Mouse (Mus musculus): Measurements from ENCODE around the gene Smg1. TPM values are rescaled to one million over a fixed set of nuclear protein-coding genes. Genes with fewer than 3 reads are reported as not detected.
"Not testable (repeated sequence)": the region's sequence is repeated elsewhere in the genome, so short reads cannot be mapped to it uniquely, and the experiment has no call there.

Smg1 gene
- polyA plus RNA-seq, 1 experiment from 2014 or later, result 16.9 TPM

DNA sequence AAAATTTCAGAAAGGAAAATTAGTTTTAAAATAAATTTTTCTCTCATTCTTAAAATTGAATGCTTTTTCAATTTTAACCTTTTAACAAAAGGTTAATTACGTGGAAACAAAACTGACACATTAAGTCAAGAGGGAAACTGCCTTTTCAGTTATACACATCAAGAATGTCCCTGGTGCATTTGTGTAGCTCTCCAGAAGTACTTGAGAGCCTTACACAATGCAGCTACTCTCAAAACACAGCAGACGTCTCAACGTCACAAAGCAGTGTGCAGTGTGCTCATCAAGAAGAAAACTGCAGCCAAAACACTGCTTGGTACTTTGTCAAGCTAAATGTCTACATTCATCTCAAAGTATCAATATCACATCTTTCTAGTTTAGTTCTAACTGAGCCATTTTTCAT is 63.7 kb downstream of the Smg1 start:
- Histone ChIP-seq H3K36me3 (ENCODE audit: control insufficient read depth, insufficient read depth, low read length) (peaks cover 29% of the 10 kb centered on the region), H3K9ac (ENCODE audit: low read depth, low read length) (no peak overlapping the region), H3K27me3 (replicated peaks; ENCODE audit: control insufficient read depth, insufficient read depth, low read length) (no peaks in the 10 kb centered on the region), H3K9me3 (ENCODE audit: control insufficient read depth, low read length) (no peaks in the 10 kb centered on the region), H3K4me3 (ENCODE audit: low read length) (no peak overlapping the region), H3K4me2 (ENCODE audit: low read length) (no peak overlapping the region), H3K4me1 (ENCODE audit: control insufficient read depth, insufficient read depth, low read depth, low read length) (no peaks in the 10 kb centered on the region), H3K27ac (ENCODE audit: low read depth, low read length) (no peak overlapping the region)
- ATAC-seq, result no peak
- WGBS, result 72% methylated on average over 3 of the region's 3 CpGs

DNA sequence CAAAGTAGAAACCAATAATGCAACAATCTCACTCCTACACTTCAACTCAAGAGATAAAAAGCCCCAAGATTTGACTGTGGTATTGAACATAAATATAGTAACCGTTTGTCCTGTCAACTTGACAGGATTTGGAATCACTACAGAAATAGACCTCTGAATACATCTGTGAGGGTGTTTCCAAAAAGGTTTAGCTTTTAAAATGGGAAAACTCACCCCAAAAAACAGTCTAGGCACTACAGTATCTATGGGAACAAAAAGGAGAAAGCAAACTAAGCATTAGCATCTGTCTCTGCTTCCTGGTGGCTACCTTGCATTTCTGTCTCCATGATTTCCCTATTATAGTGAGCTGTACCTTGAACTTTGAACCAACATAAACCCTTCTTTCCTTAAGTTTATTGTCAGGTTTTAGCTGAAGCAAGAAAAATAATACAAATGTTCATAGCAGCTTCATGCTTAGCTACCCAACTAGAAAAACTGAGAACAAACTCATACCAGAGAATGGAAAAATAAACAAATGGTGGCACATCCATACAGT is 67.6 kb downstream of the Smg1 start:
- H3K4me2 ChIP-seq (ENCODE audit: low read length), result no peak overlapping the region
- no peak overlapping the region for H3K27ac ChIP-seq (ENCODE audit: low read depth, low read length)
- H3K27me3 ChIP-seq (replicated peaks; ENCODE audit: control insufficient read depth, insufficient read depth, low read length), result no peaks in the 10 kb centered on the region
- no peaks in the 10 kb centered on the region for H3K4me1 ChIP-seq (ENCODE audit: control insufficient read depth, insufficient read depth, low read depth, low read length)
- H3K9me3 ChIP-seq (ENCODE audit: control insufficient read depth, low read length), result no peaks in the 10 kb centered on the region
- ATAC-seq, result no peak
- H3K36me3 ChIP-seq (ENCODE audit: control insufficient read depth, insufficient read depth, low read length), result peaks cover 28% of the 10 kb centered on the region
- WGBS, result 94% methylated on average over 1 of the region's 1 CpGs
- H3K4me3 ChIP-seq (ENCODE audit: low read length), result no peak overlapping the region
- no peak overlapping the region for H3K9ac ChIP-seq (ENCODE audit: low read depth, low read length)

- WGBS, result 95% methylated on average over 2 of the region's 2 CpGs
- H3K36me3 ChIP-seq (ENCODE audit: control insufficient read depth, insufficient read depth, low read length), result peaks cover 33% of the 10 kb centered on the region
Measured at GRCm38 (mm10) chr7:118170125-118170524, 73.3 kb downstream of the Smg1 start.

DNA sequence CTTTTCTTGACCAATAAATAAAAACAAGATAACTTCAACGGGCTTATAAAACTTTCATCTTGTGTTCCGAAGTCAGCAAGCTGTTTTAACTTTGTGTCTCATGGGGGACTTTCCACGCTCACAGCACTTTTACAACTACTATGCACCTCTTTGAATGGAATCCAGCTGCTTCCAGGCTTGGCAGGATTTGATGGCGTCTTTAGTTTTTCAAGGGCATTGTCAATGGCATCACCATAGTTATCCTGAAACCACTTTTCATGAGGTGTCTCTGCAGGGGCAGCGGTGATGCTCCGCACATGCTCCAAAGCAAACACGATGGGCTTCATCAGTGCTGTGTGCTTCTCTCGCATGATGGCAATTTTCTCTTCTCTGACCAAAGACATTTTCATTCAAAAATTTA is 80.5 kb downstream of the Smg1 start:
- Histone ChIP-seq H3K27ac (ENCODE audit: low read depth, low read length) (no peak overlapping the region), H3K27me3 (replicated peaks; ENCODE audit: control insufficient read depth, insufficient read depth, low read length) (no peaks in the 10 kb centered on the region), H3K4me3 (ENCODE audit: low read length) (no peak overlapping the region), H3K4me2 (ENCODE audit: low read length) (no peak overlapping the region), H3K9me3 (ENCODE audit: control insufficient read depth, low read length) (no peaks in the 10 kb centered on the region), H3K4me1 (ENCODE audit: control insufficient read depth, insufficient read depth, low read depth, low read length) (no peaks in the 10 kb centered on the region), H3K9ac (ENCODE audit: low read depth, low read length) (no peak overlapping the region), H3K36me3 (ENCODE audit: control insufficient read depth, insufficient read depth, low read length) (peaks cover 24% of the 10 kb centered on the region)
- ATAC-seq, result no peak
- 85% methylated on average over 8 of the region's 8 CpGs for WGBS

More at GRCm38 (mm10) chr7:118170125-118170524, 73.3 kb downstream of the Smg1 start:
- not testable (repeated sequence) for H3K4me2 ChIP-seq (ENCODE audit: low read length); H3K27ac ChIP-seq (ENCODE audit: low read depth, low read length); ATAC-seq; H3K4me1 ChIP-seq (ENCODE audit: control insufficient read depth, insufficient read depth, low read depth, low read length); H3K9ac ChIP-seq (ENCODE audit: low read depth, low read length); H3K9me3 ChIP-seq (ENCODE audit: control insufficient read depth, low read length); H3K4me3 ChIP-seq (ENCODE audit: low read length); H3K27me3 ChIP-seq (replicated peaks; ENCODE audit: control insufficient read depth, insufficient read depth, low read length)

DNA sequence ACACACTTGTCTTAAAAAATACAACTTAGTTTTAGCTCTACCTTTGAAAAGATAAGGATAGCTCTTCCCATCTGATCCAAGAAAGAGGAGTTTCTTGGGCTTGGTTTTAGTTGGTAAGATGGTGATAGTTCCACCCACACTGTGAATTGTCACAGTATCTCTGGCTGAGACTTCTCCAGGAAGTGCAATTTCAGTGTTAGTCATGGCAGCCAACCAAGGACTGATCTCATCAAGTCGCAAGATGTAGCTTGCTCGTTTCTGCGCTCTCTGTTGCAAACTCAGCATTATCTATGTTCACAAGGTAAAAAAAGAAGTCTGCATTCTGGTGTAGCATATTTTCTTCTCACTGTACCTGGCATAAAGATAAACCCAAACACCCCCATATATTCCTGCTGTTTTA is 83.3 kb downstream of the Smg1 start:
- WGBS, result 93% methylated on average over 3 of the region's 3 CpGs
- Histone ChIP-seq H3K27me3 (replicated peaks; ENCODE audit: control insufficient read depth, insufficient read depth, low read length) (no peaks in the 10 kb centered on the region), H3K9me3 (ENCODE audit: control insufficient read depth, low read length) (no peaks in the 10 kb centered on the region), H3K4me2 (ENCODE audit: low read length) (no peak overlapping the region), H3K9ac (ENCODE audit: low read depth, low read length) (no peak overlapping the region), H3K4me3 (ENCODE audit: low read length) (no peak overlapping the region), H3K4me1 (ENCODE audit: control insufficient read depth, insufficient read depth, low read depth, low read length) (no peaks in the 10 kb centered on the region), H3K36me3 (ENCODE audit: control insufficient read depth, insufficient read depth, low read length) (peaks cover 25% of the 10 kb centered on the region), H3K27ac (ENCODE audit: low read depth, low read length) (no peak overlapping the region)
- ATAC-seq, result no peak

- 93% methylated on average over 7 of the region's 7 CpGs for WGBS
- ATAC-seq, result no peak
- Histone ChIP-seq H3K4me1 (ENCODE audit: control insufficient read depth, insufficient read depth, low read depth, low read length) (no peaks in the 10 kb centered on the region), H3K36me3 (ENCODE audit: control insufficient read depth, insufficient read depth, low read length) (peaks cover 36% of the 10 kb centered on the region), H3K27ac (ENCODE audit: low read depth, low read length) (no peak overlapping the region), H3K4me3 (ENCODE audit: low read length) (no peak overlapping the region), H3K4me2 (ENCODE audit: low read length) (no peak overlapping the region), H3K27me3 (replicated peaks; ENCODE audit: control insufficient read depth, insufficient read depth, low read length) (no peaks in the 10 kb centered on the region), H3K9me3 (ENCODE audit: control insufficient read depth, low read length) (no peaks in the 10 kb centered on the region), H3K9ac (ENCODE audit: low read depth, low read length) (no peak overlapping the region)
Measured at GRCm38 (mm10) chr7:118156461-118156860, 87.0 kb downstream of the Smg1 start.

DNA sequence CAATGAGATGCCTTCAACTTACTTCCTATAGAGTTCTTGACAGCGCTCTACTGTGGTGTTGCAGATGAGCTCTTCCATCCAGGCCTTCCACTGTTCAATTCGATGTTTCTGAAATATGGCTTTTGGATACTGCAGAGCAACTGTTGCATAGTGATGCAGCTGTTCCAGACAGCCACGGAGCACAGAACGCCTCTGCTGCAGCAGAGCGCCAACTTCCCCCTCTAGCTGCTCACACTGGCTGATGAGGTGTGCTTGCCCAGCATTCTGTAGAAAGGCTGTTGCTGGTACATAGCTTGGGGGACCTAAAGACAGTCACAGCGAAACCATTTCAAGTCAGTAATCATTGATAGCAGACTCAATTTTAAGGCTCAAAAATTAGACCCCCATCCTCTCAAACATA is 89.3 kb downstream of the Smg1 start:
- H3K4me3 ChIP-seq (ENCODE audit: low read length), result no peak overlapping the region
- peaks cover 37% of the 10 kb centered on the region for H3K36me3 ChIP-seq (ENCODE audit: control insufficient read depth, insufficient read depth, low read length)
- H3K27ac ChIP-seq (ENCODE audit: low read depth, low read length), result no peak overlapping the region
- H3K4me2 ChIP-seq (ENCODE audit: low read length), result no peak overlapping the region
- no peaks in the 10 kb centered on the region for H3K9me3 ChIP-seq (ENCODE audit: control insufficient read depth, low read length)
- H3K27me3 ChIP-seq (replicated peaks; ENCODE audit: control insufficient read depth, insufficient read depth, low read length), result no peaks in the 10 kb centered on the region
- H3K4me1 ChIP-seq (ENCODE audit: control insufficient read depth, insufficient read depth, low read depth, low read length), result no peaks in the 10 kb centered on the region
- ATAC-seq, result no peak
- H3K9ac ChIP-seq (ENCODE audit: low read depth, low read length), result no peak overlapping the region
- WGBS, result 91% methylated on average over 6 of the region's 6 CpGs

DNA sequence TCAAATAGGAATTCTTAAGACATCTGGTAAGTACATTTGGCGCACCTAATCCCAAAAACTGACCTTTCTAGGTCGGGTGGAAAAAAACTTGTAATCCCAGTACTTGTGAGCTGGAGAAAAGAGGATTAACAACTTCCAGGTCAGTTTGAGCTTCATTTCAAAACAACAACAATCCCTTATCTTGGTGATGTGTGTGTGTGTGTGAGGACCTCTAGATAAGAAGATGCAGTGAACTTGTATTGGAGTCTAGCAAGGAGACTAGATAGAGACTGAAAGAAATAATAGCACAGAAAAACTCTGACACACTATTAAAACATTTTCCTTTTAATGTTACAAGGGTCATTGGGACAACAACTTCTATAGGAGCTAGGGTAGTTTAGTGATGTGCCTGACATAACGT is 99.9 kb downstream of the Smg1 start:
- H3K9ac ChIP-seq (ENCODE audit: low read depth, low read length), result no peak overlapping the region
- peaks cover 32% of the 10 kb centered on the region for H3K36me3 ChIP-seq (ENCODE audit: control insufficient read depth, insufficient read depth, low read length)
- H3K4me3 ChIP-seq (ENCODE audit: low read length), result no peak overlapping the region
- H3K9me3 ChIP-seq (ENCODE audit: control insufficient read depth, low read length), result no peaks in the 10 kb centered on the region
- ATAC-seq, result no peak
- no peaks in the 10 kb centered on the region for H3K4me1 ChIP-seq (ENCODE audit: control insufficient read depth, insufficient read depth, low read depth, low read length)
- H3K27me3 ChIP-seq (replicated peaks; ENCODE audit: control insufficient read depth, insufficient read depth, low read length), result no peaks in the 10 kb centered on the region
- no peak overlapping the region for H3K4me2 ChIP-seq (ENCODE audit: low read length)
- H3K27ac ChIP-seq (ENCODE audit: low read depth, low read length), result no peak overlapping the region
- WGBS, result 90% methylated on average over 3 of the region's 3 CpGs

DNA sequence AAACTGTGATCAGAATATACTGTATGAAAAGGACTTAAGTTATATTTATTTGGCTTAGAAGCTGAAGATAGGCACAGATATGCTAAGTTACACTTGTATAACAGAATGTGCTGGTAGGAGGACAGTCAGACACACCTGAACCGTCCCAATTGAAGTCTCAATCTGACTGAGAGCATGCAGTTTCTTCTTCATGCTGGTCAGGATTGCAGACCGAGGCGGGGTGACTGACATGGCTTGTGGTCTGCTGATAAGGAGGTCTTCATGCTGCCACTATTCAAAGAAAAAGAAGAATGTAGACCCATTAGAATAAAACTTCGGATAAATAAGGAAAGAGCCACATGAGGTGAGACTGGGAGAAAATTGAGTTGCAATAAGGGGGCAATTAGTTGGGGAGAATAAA is 100.3 kb downstream of the Smg1 start:
- peaks cover 28% of the 10 kb centered on the region for H3K36me3 ChIP-seq (ENCODE audit: control insufficient read depth, insufficient read depth, low read length)
- no peaks in the 10 kb centered on the region for H3K4me1 ChIP-seq (ENCODE audit: control insufficient read depth, insufficient read depth, low read depth, low read length)

DNA sequence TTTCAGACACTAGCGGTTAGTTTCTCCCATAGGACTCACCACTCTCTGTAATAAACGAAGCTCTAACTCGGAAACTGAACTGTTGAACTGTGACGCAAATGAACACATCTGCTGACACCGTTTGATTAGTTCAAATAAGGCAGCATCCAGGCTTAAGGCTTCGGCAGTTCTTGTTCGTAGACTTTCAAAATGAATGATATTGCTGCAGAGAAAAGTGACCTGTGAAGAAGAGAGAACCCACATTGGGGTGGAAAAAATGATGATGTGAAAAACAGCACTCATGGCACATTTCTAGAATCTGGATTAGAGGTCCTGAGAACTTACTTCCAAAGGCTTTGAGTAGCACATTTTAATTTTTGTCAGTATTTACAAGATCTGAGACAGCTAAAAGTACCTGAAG is 102.2 kb downstream of the Smg1 start:
- H3K4me3 ChIP-seq (ENCODE audit: low read length), result no peak overlapping the region
- no peaks in the 10 kb centered on the region for H3K27me3 ChIP-seq (replicated peaks; ENCODE audit: control insufficient read depth, insufficient read depth, low read length)
- no peak overlapping the region for H3K9ac ChIP-seq (ENCODE audit: low read depth, low read length)
- no peak overlapping the region for H3K4me2 ChIP-seq (ENCODE audit: low read length)
- no peak overlapping the region for H3K27ac ChIP-seq (ENCODE audit: low read depth, low read length)
- ATAC-seq, result no peak
- no peaks in the 10 kb centered on the region for H3K9me3 ChIP-seq (ENCODE audit: control insufficient read depth, low read length)
- peaks cover 34% of the 10 kb centered on the region for H3K36me3 ChIP-seq (ENCODE audit: control insufficient read depth, insufficient read depth, low read length)
- WGBS, result 93% methylated on average over 7 of the region's 7 CpGs
- no peaks in the 10 kb centered on the region for H3K4me1 ChIP-seq (ENCODE audit: control insufficient read depth, insufficient read depth, low read depth, low read length)

More for the DNA sequence above, 100.3 kb downstream of the Smg1 start:
- Histone ChIP-seq H3K27me3 (replicated peaks; ENCODE audit: control insufficient read depth, insufficient read depth, low read length) (no peaks in the 10 kb centered on the region), H3K4me3 (ENCODE audit: low read length) (no peak overlapping the region), H3K9me3 (ENCODE audit: control insufficient read depth, low read length) (no peaks in the 10 kb centered on the region), H3K27ac (ENCODE audit: low read depth, low read length) (no peak overlapping the region), H3K4me2 (ENCODE audit: low read length) (no peak overlapping the region), H3K9ac (ENCODE audit: low read depth, low read length) (no peak overlapping the region)
- 96% methylated on average over 4 of the region's 4 CpGs for WGBS
- ATAC-seq, result no peak

Data from hindbrain, embryonic 16.5 days (tissue).